Mouse (Mus musculus): ENCODE measurements around the gene Tnfrsf13b. TPM values are rescaled to one million over a fixed set of nuclear protein-coding genes. Genes with fewer than 3 reads are reported as not detected.
"Not testable (repeated sequence)": the region's sequence is repeated elsewhere in the genome, so short reads cannot be mapped to it uniquely, and the experiment has no call there.

Gene Tnfrsf13b
- total RNA-seq, 1 experiment from 2014 or later, result 0.85 TPM

DNA sequence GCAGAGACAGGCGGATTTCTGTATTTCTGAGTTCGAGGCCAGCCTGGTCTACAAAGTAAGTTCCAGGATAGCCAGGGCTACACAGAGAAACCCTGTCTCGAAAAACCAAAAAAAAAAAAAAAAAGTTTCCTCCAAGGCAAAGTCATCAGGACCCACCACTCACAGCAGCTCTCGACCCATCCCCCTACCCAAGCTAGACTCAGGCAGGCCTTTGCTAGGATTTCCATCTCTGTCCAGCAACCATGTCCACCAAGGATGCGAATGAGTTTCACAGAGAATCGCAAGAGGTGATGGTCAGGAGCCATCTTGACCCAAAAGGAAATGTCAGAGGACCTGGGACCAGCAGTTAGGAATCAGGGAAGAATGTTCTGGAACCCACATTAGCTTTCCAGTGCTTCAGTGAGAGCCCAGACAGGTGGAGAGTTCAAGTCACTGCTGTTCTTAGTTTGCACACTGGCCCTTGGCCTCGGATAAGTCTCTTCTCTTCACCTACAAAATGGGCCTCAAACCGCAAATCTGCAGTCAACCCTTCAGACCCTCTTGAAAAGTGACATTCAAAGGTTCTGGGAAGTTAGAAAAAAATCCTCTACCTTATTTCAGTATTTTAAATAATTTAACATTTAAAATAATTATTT, 983 bp downstream of the Tnfrsf13b start:
- DNase-seq, result no peak

DNA sequence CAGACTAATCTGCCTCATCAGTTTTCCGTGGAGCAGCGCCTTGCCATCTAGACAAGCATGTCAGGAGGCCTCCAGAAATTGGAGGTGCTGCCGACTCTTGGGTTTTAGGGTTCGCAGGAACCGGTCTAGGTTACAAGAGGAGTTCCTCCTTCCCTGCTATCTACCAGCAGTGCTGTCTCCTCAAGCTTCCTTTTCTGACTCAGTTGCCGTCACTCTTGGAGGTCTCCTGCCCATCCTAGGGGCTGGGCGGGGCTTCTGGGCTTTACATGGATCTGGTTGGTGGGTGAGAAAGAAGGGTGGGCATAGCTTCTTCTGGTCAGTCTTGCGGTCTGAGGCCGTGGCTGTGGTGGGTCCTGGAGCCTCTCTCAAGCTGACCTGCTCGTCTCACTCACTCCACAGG, 2.8 kb downstream of the Tnfrsf13b start:
- no peak for DNase-seq

DNA sequence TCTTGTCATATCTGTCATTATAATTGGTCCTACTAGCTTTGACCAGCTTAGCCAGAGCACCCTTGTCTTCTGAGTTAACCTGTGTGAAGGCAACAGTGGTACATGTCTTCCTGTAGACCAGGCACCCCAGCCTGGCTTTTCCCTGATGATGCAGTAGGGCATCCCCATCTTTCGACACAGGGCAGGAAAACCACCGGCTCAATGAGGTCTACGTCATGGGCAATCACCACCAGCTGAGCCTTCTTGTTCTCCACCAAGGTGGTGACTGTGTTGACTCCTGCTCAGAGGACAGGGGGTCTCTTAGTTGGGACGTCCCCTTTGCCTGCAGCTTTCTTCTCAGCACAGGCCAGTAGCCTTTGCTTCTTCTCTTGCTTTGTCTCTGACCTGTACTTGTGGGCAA, 4.1 kb downstream of the Tnfrsf13b start:
- DNase-seq, result not testable (repeated sequence)

DNA sequence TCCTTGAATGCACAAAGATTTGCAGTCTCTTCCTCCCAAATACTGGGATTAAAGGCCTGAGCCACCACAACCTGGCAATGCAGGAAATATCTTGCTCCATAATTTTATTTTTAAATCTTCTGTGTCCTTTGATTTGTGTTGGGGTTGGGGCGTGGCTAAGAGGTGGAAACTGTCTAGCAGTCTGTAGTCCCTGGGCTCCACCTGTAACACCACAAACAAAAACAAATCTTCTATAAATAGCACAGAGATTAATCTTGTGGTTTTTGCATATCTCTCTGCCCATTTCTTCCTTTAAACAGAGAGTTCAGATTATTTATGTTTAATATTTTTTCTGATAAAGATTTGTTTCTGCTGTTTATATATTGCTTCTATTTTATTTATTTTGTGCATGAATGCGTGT, 6.4 kb downstream of the Tnfrsf13b start:
- DNase-seq, result no peak

DNA sequence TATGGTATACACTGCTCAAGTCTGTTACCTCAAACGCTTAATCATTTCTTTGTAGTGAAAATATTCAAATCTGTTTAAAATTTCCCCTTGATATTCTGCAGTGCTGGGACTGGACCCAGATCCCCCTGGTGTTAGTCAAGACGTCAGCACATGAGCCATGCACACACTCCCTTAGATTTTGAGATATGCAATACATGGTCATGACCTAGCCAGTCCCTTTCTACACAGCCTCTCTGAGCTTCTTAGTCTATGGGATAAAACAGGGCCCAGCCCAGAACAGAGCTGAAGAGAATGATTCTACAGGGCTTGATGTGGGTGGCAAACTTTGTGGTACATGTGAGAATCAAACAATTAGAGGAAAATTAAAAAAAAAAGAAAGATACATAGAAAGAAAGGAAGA, 15.1 kb downstream of the Tnfrsf13b start:
- no peak for DNase-seq

DNA sequence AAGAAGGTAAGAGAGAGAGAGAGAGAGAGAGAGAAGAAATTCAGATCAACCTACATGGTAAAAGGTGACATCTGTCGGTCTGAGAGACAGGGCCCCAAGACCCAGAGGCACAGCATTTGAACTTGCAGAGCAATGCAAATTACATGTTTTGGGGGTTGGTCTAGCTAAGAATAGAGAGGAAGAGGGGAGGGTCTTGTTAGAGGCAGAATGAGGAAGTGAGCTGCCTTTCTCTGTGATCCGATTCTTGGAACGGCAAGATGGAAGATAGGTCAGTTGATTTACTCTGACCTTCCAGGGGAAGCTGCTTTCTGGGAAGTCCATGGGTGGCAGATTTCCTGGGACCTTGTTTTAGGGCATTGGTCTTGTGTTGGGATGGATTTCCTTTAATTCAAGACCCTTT, 15.7 kb downstream of the Tnfrsf13b start:
- DNase-seq, result no peak

DNA sequence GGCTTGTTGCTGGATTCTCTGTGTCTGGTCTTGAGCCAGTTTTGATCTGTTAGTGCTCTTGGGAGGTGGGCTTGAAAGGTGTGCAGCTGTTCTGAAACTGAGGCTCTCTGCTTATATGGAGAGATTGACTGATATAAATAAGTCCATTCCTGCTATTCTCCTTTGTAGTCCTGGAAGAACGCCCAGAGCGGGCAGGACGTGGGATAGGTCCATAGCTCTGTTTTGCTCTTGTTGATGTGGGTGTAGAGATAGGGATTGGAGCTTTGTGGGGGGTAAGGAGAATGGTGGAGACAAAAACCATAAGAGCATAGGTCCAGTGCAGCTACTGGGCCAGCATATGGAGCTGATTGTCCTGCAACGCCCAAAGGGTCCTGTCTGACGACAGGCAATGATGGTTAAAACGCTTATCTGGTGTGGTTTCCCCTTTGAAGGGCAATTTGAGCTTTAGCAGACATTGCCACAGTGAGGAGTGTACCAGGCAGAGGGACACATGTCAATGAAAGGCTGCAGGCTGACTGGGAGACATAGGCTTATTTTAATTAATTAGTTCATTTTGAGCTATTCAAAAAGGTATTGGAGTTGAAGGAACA, 16.5 kb downstream of the Tnfrsf13b start:
- DNase-seq, result no peak

DNA sequence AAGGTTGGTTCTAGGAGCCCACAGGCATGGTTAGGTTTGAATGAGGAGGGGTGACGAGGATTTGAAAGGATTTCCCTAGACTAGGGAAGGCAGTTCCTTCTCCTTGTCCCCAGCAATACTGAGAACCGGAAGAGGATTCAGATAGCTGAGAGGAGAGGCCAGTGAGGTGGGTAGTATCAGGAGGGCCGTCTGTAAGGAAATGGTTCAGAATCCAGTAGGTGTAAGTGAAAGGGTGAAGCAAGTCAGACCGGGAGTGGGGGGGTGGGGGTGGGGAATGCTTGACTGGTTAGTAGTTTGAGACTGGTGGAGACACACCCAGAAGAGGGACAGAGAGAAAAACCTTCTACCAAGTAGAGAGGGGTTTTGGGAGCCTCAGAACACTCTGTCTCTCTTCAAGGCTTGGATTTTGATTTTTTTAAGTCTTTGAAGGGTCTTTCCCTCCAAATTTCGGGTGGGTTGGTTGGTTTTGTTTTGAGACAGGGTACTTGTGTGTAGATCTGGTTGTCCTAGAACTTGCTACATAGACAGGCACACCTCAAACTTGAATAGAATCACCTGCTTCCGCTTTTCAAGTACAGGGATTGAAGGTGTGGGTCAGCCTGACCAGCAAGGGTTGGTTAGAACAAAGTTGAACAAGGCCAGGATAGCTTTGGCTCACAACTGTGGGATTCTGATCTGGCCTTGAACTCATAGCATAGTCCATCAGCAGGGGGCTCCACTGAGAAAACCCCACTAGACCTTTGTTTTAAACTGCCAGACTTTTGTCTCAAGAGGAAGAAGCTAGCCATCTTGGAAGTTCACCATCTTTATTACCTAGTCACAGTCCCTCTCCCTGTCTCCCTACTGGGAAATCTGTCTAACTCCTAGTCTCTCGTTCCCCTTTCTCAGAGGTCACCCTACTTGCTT, 17.3 kb downstream of the Tnfrsf13b start:
- no peak for DNase-seq

DNA sequence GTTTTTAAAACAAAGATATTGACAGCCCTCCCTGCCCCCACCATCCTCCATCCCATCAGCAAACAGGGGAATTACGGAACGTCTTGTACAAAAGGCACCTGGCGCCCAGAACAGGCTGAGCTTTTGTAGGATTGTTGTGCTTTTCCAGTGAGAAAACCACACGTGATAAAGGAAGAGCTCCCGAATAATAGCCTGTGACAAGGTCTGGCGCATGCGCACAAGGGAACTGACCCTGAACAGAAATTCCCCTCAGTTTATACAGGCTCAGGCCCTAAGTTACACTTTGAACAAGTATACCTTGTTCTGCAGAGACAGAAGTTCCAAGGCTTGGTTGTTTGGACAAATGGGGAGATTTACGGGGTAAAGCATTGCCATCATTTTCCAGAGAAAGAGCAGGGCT, 19.0 kb downstream of the Tnfrsf13b start:
- DNase-seq, result no peak

DNA sequence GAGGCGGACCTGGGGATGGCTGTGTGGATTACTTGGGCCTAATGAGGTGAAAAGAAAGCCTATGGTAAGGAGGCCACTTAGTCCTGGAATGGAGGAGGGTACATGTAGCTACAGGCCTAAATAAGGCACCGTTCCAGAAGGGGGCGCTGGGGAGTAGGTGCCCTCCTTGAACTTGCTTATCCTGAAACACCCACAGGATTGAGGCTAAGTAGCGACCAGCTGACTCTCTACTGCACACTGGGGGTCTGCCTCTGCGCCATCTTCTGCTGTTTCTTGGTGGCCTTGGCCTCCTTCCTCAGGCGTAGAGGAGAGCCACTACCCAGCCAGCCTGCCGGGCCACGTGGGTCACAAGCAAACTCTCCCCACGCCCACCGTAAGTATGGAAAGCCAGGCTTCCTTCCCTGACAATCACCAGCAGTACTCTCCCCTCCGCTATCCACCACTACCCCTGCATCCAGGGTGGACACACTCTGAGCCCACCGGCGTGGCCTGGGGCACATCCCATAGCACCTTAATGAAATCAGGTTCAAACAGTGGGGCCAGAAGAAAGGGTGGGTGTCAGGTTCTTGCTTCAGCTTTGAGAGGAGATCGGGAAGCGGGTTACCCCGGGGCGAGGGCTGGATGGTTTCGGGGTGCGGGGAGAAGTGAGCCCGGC, 20.2 kb downstream of the Tnfrsf13b start:
- DNase-seq, result peak; percentile 68

DNA sequence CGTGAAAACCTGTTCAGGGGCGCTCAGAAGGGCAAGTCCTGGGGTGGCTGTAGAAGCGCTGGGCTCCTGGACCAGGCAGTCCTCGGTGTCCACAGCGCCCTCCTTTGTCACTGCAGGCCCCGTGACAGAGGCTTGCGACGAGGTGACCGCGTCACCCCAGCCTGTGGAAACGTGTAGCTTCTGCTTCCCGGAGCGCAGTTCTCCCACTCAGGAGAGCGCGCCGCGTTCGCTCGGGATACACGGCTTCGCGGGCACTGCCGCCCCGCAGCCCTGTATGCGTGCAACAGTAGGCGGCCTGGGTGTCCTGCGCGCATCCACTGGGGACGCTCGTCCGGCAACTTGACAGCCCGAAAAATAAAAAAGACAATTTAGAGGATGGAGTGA, 20.7 kb downstream of the Tnfrsf13b start:
- peak; percentile 70 for DNase-seq

DNA sequence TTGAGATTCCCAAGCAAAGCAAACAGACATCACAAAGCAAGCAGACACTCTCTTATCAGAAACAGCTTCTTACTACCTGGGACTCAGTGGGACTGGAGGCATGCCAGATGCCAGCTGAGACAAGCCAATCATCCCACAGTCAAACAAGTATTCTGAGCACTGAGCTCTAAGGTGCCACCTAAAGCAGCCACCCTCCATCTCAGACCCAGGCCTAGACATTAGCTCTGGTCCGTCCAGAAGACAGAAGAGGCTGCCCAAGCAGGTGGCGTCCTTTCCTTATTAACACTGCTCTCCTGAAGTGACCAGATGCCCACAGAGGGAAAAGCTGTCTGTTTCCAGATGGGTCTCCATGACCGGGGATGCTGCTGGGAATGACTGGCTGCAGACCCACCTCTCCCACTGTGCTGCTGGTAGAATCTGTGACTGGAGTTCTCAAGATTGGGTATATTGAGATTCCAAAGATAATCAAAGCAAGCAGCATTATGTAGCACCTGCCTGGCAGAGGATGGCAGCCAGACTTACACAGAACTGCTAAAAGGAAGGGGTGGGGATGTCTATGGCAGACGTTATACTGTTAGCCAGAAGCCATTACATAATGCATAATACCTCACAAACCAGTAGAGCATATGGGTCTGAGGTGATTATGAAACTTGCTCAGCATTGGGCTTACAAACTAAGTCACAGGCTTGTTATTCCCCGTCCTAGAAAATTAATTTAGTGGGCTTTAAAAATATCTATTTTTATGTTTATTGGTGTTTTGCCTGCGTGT, 23.9 kb downstream of the Tnfrsf13b start:
- DNase-seq, result no peak

DNA sequence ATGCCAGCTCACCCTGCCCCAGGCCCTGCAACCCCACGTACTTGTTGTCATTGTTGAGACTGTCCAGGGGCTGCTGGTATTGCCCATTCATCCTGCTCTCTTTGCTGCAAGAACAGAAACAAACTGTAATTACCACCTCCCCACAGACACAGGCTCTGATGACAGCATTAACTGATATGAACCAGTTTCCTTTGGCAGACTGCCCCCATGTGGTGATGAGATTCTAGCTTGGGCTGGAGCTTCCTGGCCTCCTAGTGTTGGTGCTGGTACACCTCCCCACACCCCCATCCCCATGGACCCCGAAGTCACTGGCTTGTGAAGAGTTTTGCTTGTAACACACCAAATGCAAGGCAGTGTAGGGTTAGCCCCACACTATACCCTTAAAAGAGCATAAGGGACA, 29.2 kb downstream of the Tnfrsf13b start:
- peak; percentile 76 for DNase-seq

DNA sequence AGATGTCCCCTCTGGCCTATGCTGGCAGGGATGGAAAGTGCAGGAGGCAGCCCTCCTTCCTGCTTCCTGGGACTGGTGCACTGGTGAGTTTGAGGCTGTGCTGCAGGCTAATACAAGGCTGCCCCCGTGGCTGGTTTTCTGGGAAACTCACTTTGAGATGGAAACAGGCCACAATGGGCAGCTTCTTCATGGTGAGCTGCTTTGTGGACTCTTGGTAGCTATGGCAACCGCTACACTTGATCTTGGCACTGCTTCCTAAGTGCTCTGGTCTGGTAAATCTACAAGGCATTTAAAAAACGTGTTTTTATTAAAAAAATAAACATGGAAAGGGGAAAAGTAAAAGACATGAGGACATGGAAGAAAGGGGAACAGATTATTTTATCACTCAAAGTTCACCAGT, 31.6 kb downstream of the Tnfrsf13b start:
- DNase-seq, result no peak

DNA sequence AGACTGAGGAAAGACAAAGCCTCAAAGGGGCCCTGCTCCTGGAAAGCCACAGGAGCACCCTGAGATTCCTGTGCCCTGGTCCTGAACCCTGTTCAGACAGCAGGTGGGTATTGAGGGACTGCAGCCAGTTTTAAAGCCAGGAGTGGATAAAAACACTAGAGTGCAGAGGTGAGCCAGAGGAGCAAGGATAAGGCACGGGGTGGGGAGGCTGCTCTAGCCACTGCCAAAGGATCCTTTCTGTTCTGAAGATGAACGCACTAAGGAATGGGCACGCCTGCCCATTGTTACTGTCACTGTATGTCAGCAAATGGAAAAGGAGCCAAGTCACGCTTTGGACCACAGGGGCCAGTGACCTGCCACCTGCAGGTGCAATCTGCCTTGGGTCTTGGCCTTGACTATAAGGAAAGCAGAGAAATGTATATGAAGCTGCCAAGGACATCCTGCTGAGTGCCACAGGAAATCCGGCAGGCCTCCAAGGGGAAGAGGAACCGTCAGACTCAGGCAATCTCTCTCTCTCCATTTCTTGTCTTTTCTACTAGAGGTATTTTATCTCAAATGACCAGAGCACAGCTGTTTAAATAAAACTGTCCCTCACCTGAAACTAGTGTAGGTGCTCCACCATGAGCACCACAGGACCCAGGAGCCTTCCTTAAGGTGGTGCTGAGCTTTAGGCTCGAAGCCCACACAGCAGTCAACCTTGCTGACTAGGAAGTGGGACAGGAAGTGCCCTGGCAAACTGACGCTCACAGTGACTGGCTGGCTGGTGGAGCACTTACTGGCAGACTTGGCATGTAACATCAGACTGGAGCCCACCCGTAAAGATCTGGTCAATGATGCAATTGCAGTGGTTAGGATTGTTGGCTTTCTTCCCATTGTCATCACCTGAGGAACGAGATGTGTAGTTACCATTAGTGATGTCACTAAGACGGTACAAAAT, 33.5 kb downstream of the Tnfrsf13b start:
- DNase-seq, result no peak

DNA sequence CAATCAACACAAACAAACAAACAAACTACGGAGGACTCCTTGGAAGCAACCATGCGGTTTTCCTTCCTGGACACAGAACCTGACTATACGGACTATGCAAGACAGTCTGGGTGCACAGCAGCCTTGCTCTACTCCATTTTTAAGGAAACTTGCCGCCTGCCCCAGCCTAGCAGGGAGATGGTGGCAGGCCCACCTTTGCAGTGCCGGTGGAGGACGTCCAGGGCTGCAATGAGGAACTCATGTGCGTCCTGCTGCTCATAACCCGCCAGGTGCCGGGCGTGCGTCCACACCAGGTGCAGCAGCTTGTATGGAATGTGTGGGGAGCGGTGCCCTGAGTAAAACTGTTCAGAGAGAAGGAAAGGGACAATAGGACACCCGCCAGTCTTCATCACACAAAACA, 34.6 kb downstream of the Tnfrsf13b start:
- DNase-seq, result no peak

DNA sequence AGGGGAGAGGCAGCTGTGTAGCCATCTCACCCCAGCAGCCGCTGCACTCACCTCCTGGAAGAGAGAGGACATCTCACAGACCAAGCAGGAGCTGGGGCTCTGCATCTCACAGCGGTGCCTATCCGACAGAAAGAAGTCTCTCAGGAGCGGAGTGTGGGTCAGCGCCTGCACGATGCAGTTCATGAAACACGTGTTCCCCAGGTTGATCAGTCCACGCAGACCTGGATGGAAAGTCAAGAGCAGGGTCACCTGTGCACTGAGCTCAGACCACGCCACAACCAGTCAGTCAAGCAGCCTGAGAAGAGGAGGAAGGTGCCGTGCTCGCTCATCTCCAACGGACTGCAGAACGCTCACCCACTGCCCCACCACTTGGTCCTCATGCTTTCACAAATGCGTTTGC, 36.2 kb downstream of the Tnfrsf13b start:
- DNase-seq, result no peak

DNA sequence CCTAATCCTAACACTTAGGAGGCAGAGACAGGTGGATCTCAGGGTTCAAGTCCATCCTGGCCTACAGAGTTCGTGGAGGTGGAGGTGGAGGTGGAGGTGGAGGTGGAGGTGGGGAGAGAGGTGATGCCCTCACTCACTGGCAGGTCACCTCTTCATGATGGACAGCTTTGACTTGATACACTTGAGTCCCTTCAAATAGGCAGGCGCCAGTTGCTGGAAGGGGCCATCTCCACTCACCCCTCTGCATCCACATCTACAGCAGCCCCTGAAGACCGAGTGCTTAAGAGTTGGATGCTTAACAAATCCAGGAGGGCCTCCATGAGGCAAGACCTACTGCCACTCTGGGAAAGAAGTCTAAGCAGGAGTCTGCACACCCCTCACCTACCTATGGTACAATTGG, 36.8 kb downstream of the Tnfrsf13b start:
- no peak for DNase-seq

DNA sequence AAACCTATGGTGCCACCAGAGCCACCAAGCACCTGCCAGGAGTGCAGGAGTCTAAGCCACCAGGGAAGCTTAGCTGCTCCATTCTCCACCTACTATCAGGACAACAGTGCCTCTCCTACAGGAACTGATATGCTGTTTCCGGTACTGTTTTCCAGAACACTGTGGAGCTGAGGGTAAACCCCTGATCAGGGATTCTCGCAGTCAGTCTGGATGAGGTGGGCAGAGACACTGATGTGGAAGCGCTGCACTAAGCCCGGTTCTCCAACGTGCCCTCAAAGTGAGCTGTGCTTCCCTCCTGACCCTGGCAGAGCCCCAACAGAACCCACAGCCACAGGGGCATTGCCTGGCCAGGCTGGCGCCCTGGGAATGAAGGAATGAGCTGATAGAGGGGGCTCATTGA, 37.8 kb downstream of the Tnfrsf13b start:
- DNase-seq, result no peak

DNA sequence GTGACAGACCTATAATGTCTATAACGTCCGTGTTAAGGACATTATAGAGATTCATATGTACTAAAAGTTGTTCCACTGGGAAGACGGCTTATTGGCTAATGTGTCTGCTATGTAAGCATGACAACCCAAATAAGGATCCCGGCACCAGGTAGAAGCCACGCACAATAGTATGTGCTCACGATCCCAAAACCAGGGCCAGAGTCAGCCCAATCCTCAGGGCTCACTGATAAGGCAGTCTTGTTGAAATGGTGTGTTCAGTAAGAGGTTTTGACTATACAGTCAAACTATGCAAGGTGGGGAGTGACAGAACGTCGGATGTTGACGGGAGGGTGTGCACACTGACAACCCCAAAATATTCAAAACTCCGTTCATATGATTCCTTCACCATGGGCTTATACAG, 38.3 kb downstream of the Tnfrsf13b start:
- DNase-seq, result no peak

DNA sequence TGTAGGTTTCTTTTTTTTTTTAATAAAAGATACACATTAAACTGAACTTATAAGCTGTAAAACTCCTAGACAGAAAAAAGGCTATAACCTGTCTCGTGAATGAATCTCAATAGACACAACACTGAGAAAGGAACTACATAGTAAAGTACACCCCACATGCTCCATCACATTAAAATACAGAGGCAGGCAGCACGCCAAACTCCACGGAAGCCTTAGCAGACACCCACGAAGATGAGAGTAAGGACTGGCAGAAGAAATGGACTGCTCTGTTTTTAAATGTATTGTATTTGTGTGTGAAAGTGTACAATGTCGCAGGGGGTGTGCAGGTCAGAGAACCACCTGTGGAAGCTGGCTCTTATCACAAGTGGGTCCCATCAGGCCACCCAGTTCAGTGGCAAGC, 43.6 kb downstream of the Tnfrsf13b start:
- DNase-seq, result no peak
